Mouse (Mus musculus) heart, postnatal 0 days (tissue): Measurements from ENCODE around the gene Cd320. TPM values are rescaled to one million over a fixed set of nuclear protein-coding genes. Genes with fewer than 3 reads are reported as not detected.
A peak's percentile ranks its signal among the peaks of the same experiment; 100 is the strongest.
"Not testable (repeated sequence)": the region's sequence is repeated elsewhere in the genome, so short reads cannot be mapped to it uniquely, and the experiment has no call there.

Experiments used
- ATAC-seq: fragments of 200-750 bp; cut with Nextera tagmentation; 2 replicates; pipeline ENCODE4 v1.8.0; 2017; ENCODE audit warnings: low read depth, moderate number of reproducible peaks, moderate library complexity; ENCODE audit not compliant: insufficient read depth
- DNase-seq: peaks from one replicate; pipeline ENCODE4 v3.0.0-alpha.2; 2016; ENCODE audit warnings: low spot score
- H3K27ac ChIP-seq: fragments of 300-500 bp; sonication (generic); 2 replicates; pipeline ENCODE4 v1.5.1; 2014; ENCODE audit warnings: low read depth, mild to moderate bottlenecking
- H3K27me3 ChIP-seq: fragments of 300-500 bp; sonication (generic); 2 replicates; pipeline ENCODE4 v1.6.1; 2014; ENCODE audit warnings: low read length, mixed read lengths; ENCODE audit not compliant: control insufficient read depth, insufficient read depth
- H3K36me3 ChIP-seq: fragments of 300-500 bp; sonication (generic); replicated peaks from 2 replicates; pipeline ENCODE4 v1.6.1; 2014; ENCODE audit warnings: low read length, mixed read lengths; ENCODE audit not compliant: control insufficient read depth, insufficient read depth
- H3K4me1 ChIP-seq: fragments of 300-500 bp; sonication (generic); 2 replicates; pipeline ENCODE4 v1.6.1; 2014; ENCODE audit warnings: antibody characterized with exemption; ENCODE audit not compliant: control insufficient read depth, insufficient read depth
- H3K4me2 ChIP-seq: fragments of 300-500 bp; sonication (generic); 2 replicates; pipeline ENCODE4 v1.6.1; 2014; ENCODE audit warnings: low read depth, mild to moderate bottlenecking, low read length, moderate library complexity
- H3K4me3 ChIP-seq: fragments of 300-500 bp; sonication (generic); 2 replicates; pipeline ENCODE4 v1.5.1; 2014; ENCODE audit warnings: low read depth, low read length
- H3K9ac ChIP-seq: fragments of 300-500 bp; sonication (generic); replicated peaks from 2 replicates; pipeline ENCODE4 v1.6.1; 2014; ENCODE audit warnings: low read depth, low read length, mixed read lengths
- H3K9me3 ChIP-seq: fragments of 300-500 bp; sonication (generic); replicated peaks from 2 replicates; pipeline ENCODE4 v1.6.1; 2016; ENCODE audit warnings: low read length; ENCODE audit not compliant: control insufficient read depth
- CTCF ChIP-seq: IDR thresholded peaks from 2 replicates; pipeline ENCODE4 v1.5.1; 2016; ENCODE audit warnings: antibody characterized with exemption, control low read depth, low read depth
- EP300 ChIP-seq: IDR thresholded peaks from 2 replicates; pipeline ENCODE4 v1.6.1; 2016; ENCODE audit warnings: antibody characterized with exemption, low read depth
- WGBS: fragments of 180-500 bp; shearing (Covaris S2); extraction: QIAGEN DNeasy Blood & Tissue Kit; methylation state at CpG from one replicate; pipeline ENCODE4 v1.1.7; 2014; 5-methylcytosine and 5-hydroxymethylcytosine counted together
- polyA plus RNA-seq: library from polyadenylated mRNA; unstranded; fragments of >200 nt; fragmentation: Nextera tagmentation; extraction: Ambion mirVana; gene quantifications from 2 replicates; pipeline ENCODE4 v1.2.1, GENCODE M21; 2015
- total RNA-seq: library from RNA; depleted of rRNA; stranded (reverse); fragments of >200 nt; gene quantifications from 2 replicates; pipeline ENCODE4 v1.2.3, GENCODE M21; 2014; ENCODE audit warnings: low replicate concordance

Gene Cd320
- total and polyA plus RNA-seq, 2 experiments from 2014 or later, result 24.0 to 37.3 TPM

DNA sequence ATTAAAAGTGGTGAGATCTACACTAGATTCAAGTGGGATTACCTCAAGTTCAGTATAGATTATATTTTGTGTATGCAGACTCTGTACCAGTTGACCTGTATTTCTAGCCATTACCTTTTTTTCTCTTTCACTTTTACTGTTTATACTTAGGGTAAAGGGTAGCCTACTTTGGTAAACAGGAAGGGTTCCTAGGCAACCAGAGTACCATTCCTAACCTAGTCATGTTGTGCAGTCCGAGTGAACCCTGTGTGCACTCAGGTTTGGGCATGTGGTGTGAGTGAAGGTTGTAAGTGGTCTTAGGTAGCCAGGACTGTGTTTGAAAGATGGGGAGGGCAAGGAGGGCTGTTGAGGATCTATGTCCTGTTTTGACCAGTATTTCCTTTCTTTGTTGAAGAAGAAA, 8.4 kb downstream of the Cd320 start:
- no peak overlapping the region for H3K9ac ChIP-seq
- no peak overlapping the region for H3K4me2 ChIP-seq
- DNase-seq (no peak), ATAC-seq (no peak)
- H3K36me3 ChIP-seq, result peaks cover 13% of the 10 kb centered on the region; the same call in 1 of the 2 replicates
- WGBS, result 39% methylated on average over 1 of the region's 1 CpGs
- no peaks in the 10 kb centered on the region for H3K9me3 ChIP-seq
- H3K27ac ChIP-seq, result no peak overlapping the region
- TF ChIP-seq CTCF, result no peak
- TF ChIP-seq EP300, result no peak
- no peaks in the 10 kb centered on the region for H3K27me3 ChIP-seq
- no peaks in the 10 kb centered on the region for H3K4me1 ChIP-seq
- H3K4me3 ChIP-seq, result no peak overlapping the region

DNA sequence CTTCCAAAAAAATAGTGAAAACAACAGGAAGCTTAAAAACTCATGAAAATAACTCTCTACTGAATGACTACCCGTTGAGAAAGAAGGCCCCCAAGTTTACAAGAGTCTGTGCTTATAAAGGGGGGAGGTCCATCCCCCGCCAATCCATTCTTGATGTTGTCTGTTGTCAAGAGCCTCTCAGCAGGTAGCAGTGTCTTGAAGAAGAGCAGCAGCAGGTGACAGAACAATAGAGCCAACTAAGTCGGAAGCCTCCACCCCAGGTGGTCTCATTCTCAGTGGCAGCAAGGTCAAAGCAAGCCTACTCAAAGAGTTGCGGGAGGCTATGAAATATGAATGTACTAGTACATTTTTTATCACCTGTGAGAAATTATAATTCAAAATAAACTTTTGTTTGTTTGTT, 14.9 kb downstream of the Cd320 start:
- Histone ChIP-seq H3K27me3 (no peaks in the 10 kb centered on the region), H3K9me3 (0 out of 2 replicates have a peak, but pooled peaks cover 5% of the 10 kb centered on the region), H3K4me3 (no peak overlapping the region), H3K9ac (no peak overlapping the region), H3K27ac (no peak overlapping the region), H3K4me2 (no peak overlapping the region), H3K36me3 (no peaks in the 10 kb centered on the region), H3K4me1 (no peaks in the 10 kb centered on the region)
- TF ChIP-seq CTCF (no peak), EP300 (no peak)
- DNase-seq, result no peak
- no peak for ATAC-seq
- 81% methylated on average over 4 of the region's 4 CpGs for WGBS

DNA sequence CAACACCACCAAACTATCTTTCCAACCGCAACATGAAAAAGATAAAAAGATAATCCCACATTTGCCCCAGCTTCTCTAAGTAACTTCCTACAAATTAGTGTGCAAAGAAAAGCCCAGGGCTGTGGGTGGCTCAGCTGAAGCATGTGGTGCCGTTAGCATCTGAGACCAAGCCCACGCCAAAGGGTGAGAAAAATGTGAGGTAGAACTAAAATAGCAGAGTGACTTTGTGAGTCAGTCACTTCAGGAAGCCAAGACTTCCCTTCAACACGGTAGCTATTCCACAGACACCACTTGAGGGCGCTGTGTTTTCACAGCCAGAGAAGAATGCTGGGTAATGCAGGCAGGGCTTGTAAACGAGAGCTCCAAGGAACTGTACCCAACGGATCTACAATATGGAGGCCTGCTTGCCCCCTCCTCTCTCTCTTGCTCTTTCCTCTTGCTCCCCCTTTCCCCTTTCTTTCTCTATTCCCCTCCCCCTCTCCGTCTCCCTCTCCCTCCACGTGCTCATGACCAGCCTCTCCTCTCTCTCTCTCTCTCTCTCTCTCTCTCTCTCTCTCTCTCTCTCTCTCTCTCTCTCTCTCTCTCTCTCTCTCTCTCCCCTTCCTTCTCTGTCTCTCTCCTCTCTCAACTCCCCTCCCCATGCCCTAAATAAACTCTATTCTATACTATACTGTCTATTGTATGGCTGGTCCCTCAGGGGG, 22.6 kb downstream of the Cd320 start:
- Histone ChIP-seq H3K9ac (no peak overlapping the region), H3K9me3 (no peaks in the 10 kb centered on the region), H3K4me1 (no peaks in the 10 kb centered on the region), H3K4me2 (no peak overlapping the region), H3K27me3 (no peaks in the 10 kb centered on the region), H3K27ac (no peak overlapping the region), H3K36me3 (no peaks in the 10 kb centered on the region), H3K4me3 (no peak overlapping the region)
- TF ChIP-seq EP300 (no peak), CTCF (peak; percentile 45)
- ATAC-seq (peak; percentile 33; the same call in 1 of the 2 replicates), DNase-seq (peak; percentile 31)
- 17% methylated on average over 9 of the region's 9 CpGs for WGBS

DNA sequence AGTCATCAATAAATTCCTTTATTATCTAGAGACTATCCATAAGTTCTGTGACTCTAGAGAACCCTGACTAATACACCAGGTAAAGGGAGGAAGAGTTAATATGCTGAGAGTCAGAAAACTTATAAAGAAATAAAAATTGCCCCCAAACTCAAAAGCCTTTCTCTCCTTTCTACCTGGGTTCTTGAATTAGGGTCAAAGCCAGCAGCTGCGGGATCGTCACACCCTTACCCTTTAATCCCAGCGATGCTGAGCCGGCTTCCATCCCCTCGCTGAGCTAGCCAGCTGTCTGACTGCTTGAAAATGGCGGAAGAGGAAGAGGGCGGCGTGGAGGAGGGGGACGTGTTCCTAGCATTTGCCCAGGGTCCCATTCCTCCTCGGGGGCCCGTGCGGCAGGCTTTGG, 30.6 kb downstream of the Cd320 start, which contains the start of gene Gm7029:
Gene Gm7029 (plus strand): TSS at position 301 of the 400 bp plus-strand sequence.
- not testable (repeated sequence) for ATAC-seq, H3K4me3 ChIP-seq, H3K9me3 ChIP-seq, H3K9ac ChIP-seq, DNase-seq, H3K27me3 ChIP-seq, H3K27ac ChIP-seq, H3K4me1 ChIP-seq, H3K4me2 ChIP-seq
- WGBS, result 83% methylated on average over 1 of the region's 12 CpGs
- peaks cover 16% of the 10 kb centered on the region; the same call in 1 of the 2 replicates for H3K36me3 ChIP-seq

DNA sequence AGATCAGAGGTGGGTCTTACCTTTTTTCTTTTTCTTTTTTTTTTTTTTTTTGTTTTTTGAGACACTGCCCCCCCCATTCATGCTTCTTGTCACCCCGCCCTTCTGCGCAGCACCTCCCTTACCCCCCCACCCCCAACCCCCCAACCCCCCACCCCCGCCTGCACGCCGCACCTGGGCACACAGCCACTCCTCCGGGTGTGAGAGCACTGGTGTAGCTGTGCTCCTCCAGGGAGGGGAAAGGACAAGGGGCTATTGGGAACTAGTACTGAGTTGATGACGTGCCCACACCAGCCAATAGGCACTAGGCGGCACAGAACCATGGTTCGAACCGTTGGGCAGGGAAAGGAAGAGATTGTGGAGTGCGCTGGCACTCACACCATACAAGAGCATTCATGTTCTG, 31.5 kb downstream of the Cd320 start:
- TF ChIP-seq EP300 (no peak), CTCF (no peak)
- no peak for DNase-seq
- 80% methylated on average over 11 of the region's 11 CpGs for WGBS

DNA sequence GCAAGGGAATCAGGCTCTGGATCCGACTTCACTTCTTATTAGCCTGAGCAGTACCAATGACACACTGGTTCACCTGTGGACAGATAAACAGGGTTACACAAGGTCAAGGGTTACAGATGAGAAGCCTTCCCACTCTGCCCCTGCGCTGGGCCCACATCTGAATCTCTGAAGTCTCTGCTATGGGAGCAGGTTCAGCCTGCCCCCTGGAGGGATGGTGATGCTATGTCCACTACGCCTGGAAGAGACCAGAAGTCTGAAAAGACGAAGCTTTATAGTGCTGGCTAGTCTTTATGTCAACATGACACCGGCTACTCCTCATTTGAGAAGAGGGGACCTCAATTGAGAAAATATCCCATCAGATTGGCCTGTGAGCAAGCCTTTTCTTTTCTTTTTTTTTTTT, 32.9 kb downstream of the Cd320 start:
- H3K27me3 ChIP-seq, H3K4me1 ChIP-seq, H3K9me3 ChIP-seq, H3K27ac ChIP-seq, DNase-seq, H3K9ac ChIP-seq, H3K4me3 ChIP-seq, ATAC-seq, H3K4me2 ChIP-seq: not testable (repeated sequence)
- peaks cover 17% of the 10 kb centered on the region; the same call in 1 of the 2 replicates for H3K36me3 ChIP-seq
- peak; percentile 33; the same call in 1 of the 2 replicates for TF ChIP-seq CTCF
- WGBS, result 76% methylated on average over 5 of the region's 5 CpGs

More for the DNA sequence above, 31.5 kb downstream of the Cd320 start:
- Histone ChIP-seq H3K9me3 (no peaks in the 10 kb centered on the region), H3K9ac (no peak overlapping the region), H3K4me3 (no peak overlapping the region), H3K4me1 (no peaks in the 10 kb centered on the region), H3K27me3 (no peaks in the 10 kb centered on the region), H3K4me2 (no peak overlapping the region), H3K27ac (no peak overlapping the region), H3K36me3 (peaks cover 17% of the 10 kb centered on the region; the same call in 1 of the 2 replicates)
- ATAC-seq, result no peak

DNA sequence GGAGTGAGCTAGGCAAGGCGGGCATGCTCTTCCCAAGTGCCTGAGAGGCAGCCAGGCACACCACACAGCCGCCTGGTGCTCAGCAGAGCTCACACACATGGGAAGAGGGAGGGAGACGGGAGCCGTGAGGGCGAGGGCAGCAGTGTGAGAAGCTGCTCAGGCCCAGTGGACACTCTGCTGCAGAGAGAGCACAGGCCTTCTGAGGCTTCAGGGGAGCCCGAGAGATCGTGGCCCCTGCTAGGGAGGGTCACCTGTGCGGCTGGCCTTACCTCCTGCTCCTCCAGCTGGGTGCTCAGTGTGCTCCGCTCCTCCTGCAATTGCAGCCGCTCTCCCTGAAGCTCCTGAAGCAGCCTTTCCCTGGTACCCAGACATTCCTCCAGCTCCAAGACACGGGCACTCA, 41.4 kb downstream of the Cd320 start:
- peaks cover 14% of the 10 kb centered on the region for H3K36me3 ChIP-seq
- H3K4me2 ChIP-seq, H3K9ac ChIP-seq, H3K4me1 ChIP-seq, DNase-seq, H3K9me3 ChIP-seq, ATAC-seq, H3K4me3 ChIP-seq, H3K27ac ChIP-seq, H3K27me3 ChIP-seq: not testable (repeated sequence)
- 94% methylated on average over 8 of the region's 11 CpGs for WGBS

DNA sequence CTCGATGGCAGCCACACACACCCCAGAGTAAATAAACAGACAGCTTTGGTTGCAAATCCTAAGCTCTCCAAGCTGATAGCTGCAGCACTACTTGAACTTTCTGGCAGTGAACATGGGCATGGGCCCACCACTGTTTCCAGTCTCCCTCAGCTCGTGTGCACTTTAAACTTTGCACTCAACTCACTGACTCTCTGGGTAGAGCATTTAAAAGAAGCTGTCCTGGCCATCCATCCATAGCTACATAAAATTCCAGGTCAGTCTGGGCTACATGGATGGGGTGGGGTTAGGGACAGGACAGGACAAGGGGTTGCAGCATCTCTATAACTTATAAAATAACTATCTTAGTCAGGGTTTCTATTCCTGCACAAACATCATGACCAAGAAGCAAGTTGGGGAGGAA, 44.9 kb downstream of the Cd320 start:
- H3K27ac ChIP-seq, H3K4me3 ChIP-seq, H3K36me3 ChIP-seq, DNase-seq, H3K9me3 ChIP-seq, H3K9ac ChIP-seq, H3K4me2 ChIP-seq, H3K27me3 ChIP-seq, ATAC-seq, H3K4me1 ChIP-seq: not testable (repeated sequence)
- WGBS, result 35% methylated on average over 2 of the region's 2 CpGs
